Mouse (Mus musculus) megakaryocyte, adult 5-6 weeks (primary cell): ENCODE results near the gene Gpnmb. TPM values are rescaled to one million over a fixed set of nuclear protein-coding genes. Genes with fewer than 3 reads are reported as not detected.

Source experiments
- ATAC-seq: 2 replicates; pipeline ENCODE4 v1.8.0; 2016; ENCODE audit warnings: mild to moderate bottlenecking, inconsistent platforms; ENCODE audit not compliant: poor library complexity, severe bottlenecking
- total RNA-seq, 2 experiments: library from RNA; stranded (forward) in 1 of 2; stranded (reverse) in 1 of 2; fragments of 153-499, 151-499 nt in 1 of 2; fragments of 221-1000, 200-1000 nt in 1 of 2; gene quantifications; 2 replicates each; pipeline versions ENCODE4 v1.2.3 to v1.2.4; 2015 to 2017

Gpnmb gene
- total RNA-seq, 2 experiments from 2014 or later = 0.81 to 0.94 TPM

GRCm38 (mm10) chr6:49094968-49095367 is 58.6 kb downstream of the Gpnmb start:
- no peak for ATAC-seq

- ATAC-seq = no peak
Measured at GRCm38 (mm10) chr6:49096421-49096820, 60.1 kb downstream of the Gpnmb start.

- ATAC-seq = no peak
Measured at GRCm38 (mm10) chr6:49096933-49097461, 60.7 kb downstream of the Gpnmb start.

- no peak for ATAC-seq
Measured at GRCm38 (mm10) chr6:49097596-49098110, 61.3 kb downstream of the Gpnmb start.

- ATAC-seq = no peak
Measured at GRCm38 (mm10) chr6:49099086-49099485, 62.7 kb downstream of the Gpnmb start.

GRCm38 (mm10) chr6:49106746-49107500 is 70.6 kb downstream of the Gpnmb start:
- ATAC-seq = no peak

- ATAC-seq = no peak
Measured at GRCm38 (mm10) chr6:49109196-49109595, 72.8 kb downstream of the Gpnmb start.

- ATAC-seq = no peak
Measured at GRCm38 (mm10) chr6:49113895-49114294, 77.5 kb downstream of the Gpnmb start.

GRCm38 (mm10) chr6:49114457-49114856 is 78.1 kb downstream of the Gpnmb start:
- no peak for ATAC-seq

- ATAC-seq = no peak
Measured at GRCm38 (mm10) chr6:49115550-49115949, 79.2 kb downstream of the Gpnmb start.

GRCm38 (mm10) chr6:49116241-49116640 is 79.9 kb downstream of the Gpnmb start:
- no peak for ATAC-seq

- no peak for ATAC-seq
Measured at GRCm38 (mm10) chr6:49118446-49118845, 82.1 kb downstream of the Gpnmb start.

- no peak for ATAC-seq
Measured at GRCm38 (mm10) chr6:49119462-49120135, 83.3 kb downstream of the Gpnmb start.

- no peak for ATAC-seq
Measured at GRCm38 (mm10) chr6:49120370-49120769, 84.0 kb downstream of the Gpnmb start.

Other genes starting within 250 kb of the Gpnmb start
- gene Tmem176a, start 195.6 kb upstream of the Gpnmb start, total RNA-seq (2015) = 33.4 and 35.5 TPM in 2 replicates
- gene Tmem176a, start 195.6 kb upstream of the Gpnmb start, total RNA-seq (2017) = 16.5 and 20.0 TPM in 2 replicates
- 74.3 and 79.2 TPM in 2 replicates for gene Tmem176b, start 195.1 kb upstream of the Gpnmb start, total RNA-seq (2015)
- 81.4 and 85.0 TPM in 2 replicates for gene Tmem176b, start 195.1 kb upstream of the Gpnmb start, total RNA-seq (2017)
- gene Aoc1, start 163.7 kb upstream of the Gpnmb start, total RNA-seq (2015) = not detected in 2 replicates
- gene Aoc1, start 163.7 kb upstream of the Gpnmb start, total RNA-seq (2017) = not detected in 2 replicates
- gene 1600015I10Rik, start 106.7 kb upstream of the Gpnmb start, total RNA-seq (2015) = not detected in 2 replicates
- not detected in 2 replicates for gene 1600015I10Rik, start 106.7 kb upstream of the Gpnmb start, total RNA-seq (2017)
- gene Doxl2, start 61.6 kb upstream of the Gpnmb start, total RNA-seq (2015) = not detected in 2 replicates
- gene Doxl2, start 61.6 kb upstream of the Gpnmb start, total RNA-seq (2017) = not detected in 2 replicates
- not detected in 2 replicates for gene Svs1, start 49.7 kb upstream of the Gpnmb start, total RNA-seq (2015)
- gene Svs1, start 49.7 kb upstream of the Gpnmb start, total RNA-seq (2017) = not detected in 2 replicates
- 25.9 and 38.8 TPM in 2 replicates for gene Malsu1, start 37.2 kb downstream of the Gpnmb start, total RNA-seq (2015)
- gene Malsu1, start 37.2 kb downstream of the Gpnmb start, total RNA-seq (2017) = 15.8 and 17.0 TPM in 2 replicates
- gene Igf2bp3, start 178.4 kb downstream of the Gpnmb start, total RNA-seq (2015) = 0.02 and 0.05 TPM in 2 replicates
- gene Igf2bp3, start 178.4 kb downstream of the Gpnmb start, total RNA-seq (2017) = not detected in 2 replicates
- 124 and 144 TPM in 2 replicates for gene Tra2a, start 227.5 kb downstream of the Gpnmb start, total RNA-seq (2015)
- 98.9 and 106 TPM in 2 replicates for gene Tra2a, start 227.5 kb downstream of the Gpnmb start, total RNA-seq (2017)